Mouse (Mus musculus) erythroblast, embryonic 14.5 days (primary cell): ENCODE measurements around the gene 1700003E16Rik.

Experiments
- GATA1 ChIP-seq: IDR thresholded peaks from 2 replicates; pipeline ENCODE4 v1.6.1; 2012; ENCODE audit warnings: low read length, inconsistent platforms, mixed read lengths
- TAL1 ChIP-seq: IDR thresholded peaks from 3 replicates; pipeline ENCODE4 v1.6.1; 2012; ENCODE audit warnings: low read length, inconsistent platforms, mixed read lengths

DNA sequence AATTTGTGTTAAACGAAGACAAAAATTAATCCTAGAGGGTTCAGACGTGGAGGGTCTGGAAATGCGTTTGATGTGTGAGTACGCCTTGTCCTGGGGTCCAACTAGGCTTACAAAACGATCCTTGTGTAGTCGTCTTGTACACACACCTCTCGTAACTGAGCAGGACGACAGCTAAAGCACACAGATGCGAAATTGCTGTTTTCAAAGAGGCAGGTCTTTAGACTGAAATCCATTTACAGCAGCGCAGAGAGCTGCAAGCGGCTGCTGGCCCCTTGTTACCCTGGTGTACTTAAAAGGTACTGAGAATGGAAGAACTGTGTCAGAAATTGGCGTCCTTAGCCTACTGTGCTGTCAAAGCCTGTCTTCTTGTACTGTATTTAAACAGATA is 10.0 kb downstream of the 1700003E16Rik start:
- no peak for TF ChIP-seq TAL1
- TF ChIP-seq GATA1: no peak
